Mouse (Mus musculus) erythroblast, embryonic 14.5 days (primary cell): ENCODE measurements around the gene Calhm6. TPM values are rescaled to one million over a fixed set of nuclear protein-coding genes. Genes with fewer than 3 reads are reported as not detected.

Experiments
- H3K27me3 ChIP-seq: 2 replicates; pipeline ENCODE4 v1.6.1; 2012; ENCODE audit warnings: inconsistent platforms; ENCODE audit not compliant: control insufficient read depth
- H3K36me3 ChIP-seq: 2 replicates; pipeline ENCODE4 v1.6.1; 2012; ENCODE audit warnings: mild to moderate bottlenecking, inconsistent platforms; ENCODE audit not compliant: control insufficient read depth
- H3K4me1 ChIP-seq: 2 replicates; pipeline ENCODE4 v1.6.1; 2012; ENCODE audit warnings: inconsistent platforms; ENCODE audit not compliant: control insufficient read depth
- H3K4me3 ChIP-seq: replicated peaks from 2 replicates; pipeline ENCODE3; 2012; ENCODE audit warnings: moderate library complexity, mild to moderate bottlenecking, inconsistent platforms
- H3K9me3 ChIP-seq: 2 replicates; pipeline ENCODE4 v1.6.1; 2012; ENCODE audit warnings: low read length, inconsistent platforms, mixed read lengths; ENCODE audit not compliant: control insufficient read depth
- GATA1 ChIP-seq: IDR thresholded peaks from 2 replicates; pipeline ENCODE4 v1.6.1; 2012; ENCODE audit warnings: low read length, inconsistent platforms, mixed read lengths
- TAL1 ChIP-seq: IDR thresholded peaks from 3 replicates; pipeline ENCODE4 v1.6.1; 2012; ENCODE audit warnings: low read length, inconsistent platforms, mixed read lengths
- polyA plus RNA-seq: library from polyadenylated mRNA; stranded (reverse); fragments of >175 nt; gene quantifications from 2 replicates; pipeline ENCODE4 v1.2.3, GENCODE M21; 2012

Calhm6 gene
- polyA plus RNA-seq, 1 experiment, result not detected

- TF ChIP-seq TAL1, result no peak
- TF ChIP-seq GATA1, result no peak
- Histone ChIP-seq H3K36me3 (no peaks in the 10 kb centered on the region), H3K9me3 (no peaks in the 10 kb centered on the region), H3K4me1 (no peaks in the 10 kb centered on the region), H3K27me3 (no peaks in the 10 kb centered on the region), H3K4me3 (no peak overlapping the region)
Measured at GRCm38 (mm10) chr10:34111964-34112738, 15.6 kb downstream of the Calhm6 start.

GRCm38 (mm10) chr10:34110863-34111465 lies 16.8 kb downstream of the Calhm6 start:
- no peaks in the 10 kb centered on the region for H3K36me3 ChIP-seq
- H3K4me3 ChIP-seq, result no peak overlapping the region
- no peaks in the 10 kb centered on the region for H3K9me3 ChIP-seq

GRCm38 (mm10) chr10:34096418-34096883 lies 31.3 kb downstream of the Calhm6 start, which contains the start of gene Calhm5:
Calhm5 (minus strand) TSS chr10:34096519.
- H3K9me3 ChIP-seq, result no peaks in the 10 kb centered on the region
- no peak within 1 kb of the TSS for H3K4me3 ChIP-seq
- H3K4me1 ChIP-seq, result no peaks in the 10 kb centered on the region
- TF ChIP-seq TAL1, result no peak
- no peak for TF ChIP-seq GATA1
- no peaks in the 10 kb centered on the region for H3K36me3 ChIP-seq
- no peaks in the 10 kb centered on the region for H3K27me3 ChIP-seq

More at GRCm38 (mm10) chr10:34110863-34111465, 16.8 kb downstream of the Calhm6 start:
- Histone ChIP-seq H3K4me1 (no peaks in the 10 kb centered on the region), H3K27me3 (no peaks in the 10 kb centered on the region)
- TF ChIP-seq TAL1 (no peak), GATA1 (no peak)

GRCm38 (mm10) chr10:34095964-34096363 lies 31.8 kb downstream of the Calhm6 start:
- Histone ChIP-seq H3K27me3 (no peaks in the 10 kb centered on the region), H3K4me3 (no peak overlapping the region), H3K4me1 (no peaks in the 10 kb centered on the region), H3K36me3 (no peaks in the 10 kb centered on the region), H3K9me3 (no peaks in the 10 kb centered on the region)
- no peak for TF ChIP-seq TAL1
- TF ChIP-seq GATA1, result no peak

GRCm38 (mm10) chr10:34095147-34095546 lies 32.6 kb downstream of the Calhm6 start:
- Histone ChIP-seq H3K4me3 (no peak overlapping the region), H3K27me3 (no peaks in the 10 kb centered on the region), H3K9me3 (no peaks in the 10 kb centered on the region), H3K36me3 (no peaks in the 10 kb centered on the region), H3K4me1 (no peaks in the 10 kb centered on the region)
- TF ChIP-seq GATA1, result no peak
- no peak for TF ChIP-seq TAL1

GRCm38 (mm10) chr10:34091888-34092287 lies 35.9 kb downstream of the Calhm6 start:
- no peaks in the 10 kb centered on the region for H3K27me3 ChIP-seq
- no peaks in the 10 kb centered on the region for H3K36me3 ChIP-seq
- no peak overlapping the region for H3K4me3 ChIP-seq
- no peak for TF ChIP-seq TAL1
- no peak for TF ChIP-seq GATA1
- no peaks in the 10 kb centered on the region for H3K4me1 ChIP-seq
- H3K9me3 ChIP-seq, result no peaks in the 10 kb centered on the region

GRCm38 (mm10) chr10:34090481-34090880 lies 37.3 kb downstream of the Calhm6 start:
- no peaks in the 10 kb centered on the region for H3K36me3 ChIP-seq
- no peaks in the 10 kb centered on the region for H3K4me1 ChIP-seq
- no peaks in the 10 kb centered on the region for H3K27me3 ChIP-seq
- TF ChIP-seq GATA1 (no peak), TAL1 (no peak)
- H3K9me3 ChIP-seq, result no peaks in the 10 kb centered on the region
- H3K4me3 ChIP-seq, result no peak overlapping the region

- no peak for TF ChIP-seq GATA1
- TF ChIP-seq TAL1, result no peak
- Histone ChIP-seq H3K27me3 (no peaks in the 10 kb centered on the region), H3K36me3 (no peaks in the 10 kb centered on the region), H3K9me3 (no peaks in the 10 kb centered on the region), H3K4me1 (no peaks in the 10 kb centered on the region), H3K4me3 (no peak overlapping the region)
Measured at GRCm38 (mm10) chr10:34089517-34089916, 38.3 kb downstream of the Calhm6 start.

GRCm38 (mm10) chr10:34088515-34088914 lies 39.3 kb downstream of the Calhm6 start:
- TF ChIP-seq TAL1, result no peak
- Histone ChIP-seq H3K27me3 (no peaks in the 10 kb centered on the region), H3K9me3 (no peaks in the 10 kb centered on the region), H3K4me1 (no peaks in the 10 kb centered on the region), H3K4me3 (no peak overlapping the region), H3K36me3 (no peaks in the 10 kb centered on the region)
